Mouse (Mus musculus): ENCODE data around the gene Gm43552.

DNA sequence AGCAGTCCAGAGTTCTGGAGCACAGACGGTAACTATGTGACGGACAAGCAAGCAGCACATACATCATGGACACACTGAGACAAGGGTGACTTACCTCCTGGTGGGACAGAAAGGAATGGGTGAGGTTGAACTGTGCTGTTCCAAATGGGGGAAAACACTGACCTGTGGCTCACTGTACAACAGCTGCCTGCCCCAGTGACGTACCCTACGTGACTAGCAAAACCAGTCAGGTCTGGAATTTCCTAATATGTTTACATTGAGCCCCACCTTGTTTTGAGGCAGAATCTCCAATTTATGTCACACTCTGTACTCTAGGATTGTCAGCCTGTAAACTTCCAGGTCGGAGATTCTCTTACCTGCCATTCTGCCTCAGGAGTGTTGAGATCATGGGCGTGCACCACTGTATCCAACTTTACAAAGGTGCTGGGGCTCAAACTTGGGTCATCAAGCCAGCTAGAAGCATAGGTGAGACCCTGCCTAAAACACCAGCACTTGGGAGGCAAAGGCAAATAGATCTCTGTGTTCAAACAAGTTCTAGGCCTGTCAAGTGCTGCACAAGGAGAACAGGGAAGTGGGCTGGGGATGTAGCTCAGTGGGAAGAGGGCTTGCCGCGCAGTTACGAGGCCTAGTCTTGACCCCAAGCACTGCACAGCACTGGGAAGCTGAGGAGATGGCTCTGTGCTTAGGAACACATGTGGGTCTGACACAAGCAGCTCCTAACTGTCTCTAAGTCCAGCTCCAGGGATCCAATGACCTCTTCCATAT is 12.8 kb downstream of the Gm43552 start:
- TF ChIP-seq EP300 (IDR thresholded peaks at IDR 0.05; ENCODE audit: insufficient read depth, low read depth, low read length): no peak
- no peak for TF ChIP-seq POLR2A (IDR thresholded peaks at IDR 0.05; ENCODE audit: insufficient read depth, low read length)
- no peak for TF ChIP-seq CTCF (IDR thresholded peaks at IDR 0.05; ENCODE audit: low read depth, low read length)

Data from ES-Bruce4 (cell line).